Mouse (Mus musculus): ENCODE results near the gene Sacm1l. TPM values are rescaled to one million over a fixed set of nuclear protein-coding genes. Genes with fewer than 3 reads are reported as not detected.

Sacm1l gene
- polyA plus RNA-seq, 1 experiment from 2014 or later = 50.2 TPM

DNA sequence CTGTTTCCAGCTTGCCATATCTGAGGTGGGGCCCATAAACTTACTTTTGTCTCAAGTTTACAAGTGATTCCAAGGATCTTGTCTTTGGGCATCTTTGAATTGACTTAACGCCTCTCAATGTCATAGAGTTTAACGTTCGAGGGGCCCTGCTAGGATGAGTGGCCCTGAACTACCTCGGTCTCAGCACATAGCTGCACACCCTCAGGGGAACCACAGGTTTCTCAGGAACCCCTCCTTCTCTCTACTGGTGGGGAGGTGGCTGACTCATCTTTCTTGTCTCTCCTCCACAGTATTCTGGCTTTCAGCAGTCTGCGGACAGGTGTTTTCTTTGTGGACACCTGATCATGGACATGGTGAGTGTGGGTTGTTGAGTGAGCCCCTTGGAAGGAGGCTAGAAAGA is 18.6 kb upstream of the Sacm1l start:
- no peak overlapping the region for H3K27ac ChIP-seq (replicated peaks)
- no peak overlapping the region for H3K4me2 ChIP-seq
- no peaks in the 10 kb centered on the region for H3K27me3 ChIP-seq
- ATAC-seq (ENCODE audit: low read depth) = no peak
- H3K4me1 ChIP-seq (replicated peaks) = peaks cover 6% of the 10 kb centered on the region
- H3K9ac ChIP-seq = no peak overlapping the region
- WGBS = 93% methylated on average over 5 of the region's 5 CpGs
- peaks cover 18% of the 10 kb centered on the region; the same call in 1 of the 2 replicates for H3K36me3 ChIP-seq
- H3K9me3 ChIP-seq = no peaks in the 10 kb centered on the region
- H3K4me3 ChIP-seq = no peak overlapping the region

- peaks cover 29% of the 10 kb centered on the region for H3K36me3 ChIP-seq
- peaks cover 6% of the 10 kb centered on the region for H3K4me1 ChIP-seq (replicated peaks)
- no peaks in the 10 kb centered on the region for H3K27me3 ChIP-seq
- 91% methylated on average over 2 of the region's 2 CpGs for WGBS
- no peaks in the 10 kb centered on the region for H3K9me3 ChIP-seq
- ATAC-seq (ENCODE audit: low read depth) = no peak
- no peak overlapping the region for H3K4me3 ChIP-seq
- no peak overlapping the region for H3K9ac ChIP-seq
- H3K4me2 ChIP-seq = no peak overlapping the region
- no peak overlapping the region for H3K27ac ChIP-seq (replicated peaks)
Observed at GRCm38 (mm10) chr9:123512482-123512881, 17.1 kb upstream of the Sacm1l start.

GRCm38 (mm10) chr9:123515087-123515486 is 14.5 kb upstream of the Sacm1l start:
- WGBS = 90% methylated on average over 2 of the region's 2 CpGs
- H3K4me1 ChIP-seq (replicated peaks) = peaks cover under 1% of the 10 kb centered on the region; the same call in 1 of the 2 replicates
- ATAC-seq (ENCODE audit: low read depth) = no peak
- peaks cover 51% of the 10 kb centered on the region for H3K36me3 ChIP-seq
- H3K9ac ChIP-seq = no peak overlapping the region
- no peak overlapping the region for H3K27ac ChIP-seq (replicated peaks)
- no peaks in the 10 kb centered on the region for H3K9me3 ChIP-seq
- no peak overlapping the region for H3K4me3 ChIP-seq
- H3K27me3 ChIP-seq = no peaks in the 10 kb centered on the region
- no peak overlapping the region for H3K4me2 ChIP-seq

GRCm38 (mm10) chr9:123516641-123517385 is 12.7 kb upstream of the Sacm1l start:
- 81% methylated on average over 7 of the region's 7 CpGs for WGBS

DNA sequence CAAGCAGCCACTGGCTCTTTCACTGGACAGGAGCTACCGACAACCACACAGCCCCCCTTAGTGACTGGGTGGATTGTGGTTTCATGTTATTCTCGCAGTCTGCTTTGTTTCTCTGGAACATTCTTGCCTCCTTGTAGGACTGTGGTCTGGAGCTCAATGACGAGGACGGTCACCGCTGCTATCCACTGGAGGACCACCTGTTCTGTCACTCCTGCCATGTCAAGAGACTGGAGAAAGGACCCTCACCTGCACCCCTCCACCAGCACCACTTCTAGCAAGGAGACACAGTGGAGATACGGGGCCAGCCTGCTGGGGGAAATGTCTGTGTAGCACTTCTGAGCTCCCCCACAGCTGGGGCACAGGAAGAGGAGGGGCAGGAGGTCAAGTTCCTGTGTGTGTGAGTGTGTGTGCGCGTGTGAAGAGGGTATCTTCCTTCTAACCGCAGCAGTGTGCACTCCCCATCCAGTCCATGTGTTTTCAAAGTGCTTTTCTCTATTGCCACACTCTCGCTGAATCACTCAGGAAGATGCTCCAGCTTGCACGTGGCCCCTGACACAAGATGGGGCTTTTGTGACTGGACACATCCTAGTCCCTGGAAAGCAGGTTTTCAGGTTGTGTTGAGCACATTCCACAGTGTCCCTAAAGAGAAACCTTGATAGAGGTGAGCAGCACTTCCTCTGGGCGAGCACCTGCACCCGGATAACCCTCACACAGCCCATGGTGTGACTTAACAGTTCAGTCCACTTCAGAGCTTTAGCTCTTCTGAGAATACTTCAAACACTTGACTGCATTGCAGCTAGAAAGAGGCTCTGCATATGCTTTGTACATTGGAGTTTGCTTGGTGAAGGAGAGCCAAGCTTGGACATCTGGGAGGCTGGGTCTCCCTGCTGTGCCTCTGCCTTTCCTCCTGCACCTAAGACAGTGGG is 10.3 kb upstream of the Sacm1l start:
- no peak overlapping the region for H3K9ac ChIP-seq
- H3K27ac ChIP-seq (replicated peaks) = no peak overlapping the region
- H3K36me3 ChIP-seq = peaks cover 39% of the 10 kb centered on the region
- H3K9me3 ChIP-seq = no peaks in the 10 kb centered on the region
- WGBS = 91% methylated on average over 13 of the region's 13 CpGs
- H3K4me3 ChIP-seq = no peak overlapping the region
- no peak for ATAC-seq (ENCODE audit: low read depth)
- no peaks in the 10 kb centered on the region for H3K27me3 ChIP-seq
- no peaks in the 10 kb centered on the region for H3K4me1 ChIP-seq (replicated peaks)
- H3K4me2 ChIP-seq = no peak overlapping the region

More at GRCm38 (mm10) chr9:123516641-123517385, 12.7 kb upstream of the Sacm1l start:
- Histone ChIP-seq H3K4me3 (no peak overlapping the region), H3K36me3 (peaks cover 42% of the 10 kb centered on the region), H3K27me3 (no peaks in the 10 kb centered on the region), H3K9me3 (no peaks in the 10 kb centered on the region), H3K4me2 (no peak overlapping the region), H3K27ac (replicated peaks) (no peak overlapping the region), H3K9ac (no peak overlapping the region), H3K4me1 (replicated peaks) (no peaks in the 10 kb centered on the region)
- ATAC-seq (ENCODE audit: low read depth) = no peak

DNA sequence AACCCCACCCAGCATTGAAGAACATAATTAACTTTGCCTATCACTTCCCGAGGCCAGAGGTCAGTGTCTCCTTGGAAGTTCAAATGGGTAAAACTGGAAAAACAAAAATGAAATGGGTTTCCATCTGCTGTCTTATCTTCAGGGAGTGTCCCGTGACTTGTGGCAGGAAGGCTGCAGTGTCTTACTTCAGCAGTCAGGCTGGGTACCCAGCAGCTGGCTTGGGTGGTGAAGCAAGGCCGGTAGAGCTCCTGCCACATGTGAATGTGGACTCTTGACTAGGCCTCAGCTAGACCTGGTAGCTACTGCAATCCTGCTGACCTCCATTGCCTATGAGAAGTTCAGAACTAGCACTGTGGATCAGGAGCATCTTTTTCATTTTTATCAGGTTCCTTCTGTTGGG is 8.8 kb upstream of the Sacm1l start:
- H3K4me2 ChIP-seq = no peak overlapping the region
- ATAC-seq (ENCODE audit: low read depth) = no peak
- no peak overlapping the region for H3K4me3 ChIP-seq
- H3K4me1 ChIP-seq (replicated peaks) = 0 out of 2 replicates have a peak, but pooled peaks cover 4% of the 10 kb centered on the region
- 90% methylated on average over 3 of the region's 3 CpGs for WGBS
- H3K9ac ChIP-seq = no peak overlapping the region
- no peaks in the 10 kb centered on the region for H3K27me3 ChIP-seq
- H3K36me3 ChIP-seq = peaks cover 39% of the 10 kb centered on the region
- no peaks in the 10 kb centered on the region for H3K9me3 ChIP-seq
- no peak overlapping the region for H3K27ac ChIP-seq (replicated peaks)

DNA sequence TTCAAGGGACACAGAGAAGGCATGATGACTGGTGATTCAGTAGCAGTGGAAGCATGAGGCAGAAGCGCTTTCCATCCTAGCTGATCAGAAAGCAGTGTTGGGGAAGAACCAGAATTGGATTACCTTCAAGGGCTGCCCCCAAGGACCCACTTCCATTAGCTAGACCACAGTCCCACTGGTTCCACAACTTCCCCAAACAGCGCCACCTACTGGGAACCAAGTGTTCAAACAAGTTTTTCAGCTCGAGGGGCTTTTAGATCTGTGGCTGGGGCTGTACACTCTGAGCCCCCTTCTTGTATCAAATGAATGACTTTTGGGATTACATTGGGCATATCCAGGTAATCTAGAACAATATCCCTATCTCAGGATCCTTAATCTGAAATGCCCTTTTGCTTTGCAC is 5.9 kb upstream of the Sacm1l start:
- Histone ChIP-seq H3K4me1 (replicated peaks) (peaks cover 13% of the 10 kb centered on the region), H3K9ac (no peak overlapping the region), H3K4me2 (no peak overlapping the region), H3K36me3 (peaks cover 20% of the 10 kb centered on the region), H3K4me3 (no peak overlapping the region), H3K27me3 (no peaks in the 10 kb centered on the region), H3K27ac (replicated peaks) (no peak overlapping the region), H3K9me3 (no peaks in the 10 kb centered on the region)
- no peak for ATAC-seq (ENCODE audit: low read depth)
- WGBS = 31% methylated on average over 3 of the region's 3 CpGs

DNA sequence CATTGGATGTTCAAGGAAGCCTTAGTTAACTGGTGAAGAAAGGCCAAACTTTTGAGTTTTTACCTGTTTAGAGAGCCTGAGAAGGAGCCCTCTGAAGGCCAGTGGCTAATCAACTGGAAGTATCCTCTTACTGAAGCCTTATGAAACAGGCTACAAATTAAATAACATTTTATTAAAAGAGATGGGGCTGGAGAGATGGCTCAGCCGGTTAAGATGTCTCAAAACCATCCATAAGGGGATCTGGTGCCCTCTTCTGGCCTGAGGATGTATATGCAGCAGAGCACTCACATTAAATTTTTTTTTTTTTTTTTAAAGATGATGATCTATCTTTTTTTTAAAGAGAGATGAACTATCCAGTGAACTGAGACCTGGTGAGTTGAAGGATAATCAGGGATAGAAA is 4.5 kb upstream of the Sacm1l start:
- Histone ChIP-seq H3K4me1 (replicated peaks) (peaks cover 15% of the 10 kb centered on the region), H3K4me2 (no peak overlapping the region), H3K4me3 (no peak overlapping the region), H3K27me3 (no peaks in the 10 kb centered on the region), H3K36me3 (peaks cover 6% of the 10 kb centered on the region), H3K27ac (replicated peaks) (no peak overlapping the region), H3K9me3 (no peaks in the 10 kb centered on the region), H3K9ac (no peak overlapping the region)
- no peak for ATAC-seq (ENCODE audit: low read depth)
- WGBS = 2% methylated on average over 1 of the region's 1 CpGs

- H3K9ac ChIP-seq = no peak overlapping the region
- H3K36me3 ChIP-seq = no peaks in the 10 kb centered on the region
- ATAC-seq (ENCODE audit: low read depth) = no peak
- H3K27me3 ChIP-seq = no peaks in the 10 kb centered on the region
- H3K4me1 ChIP-seq (replicated peaks) = peaks cover 28% of the 10 kb centered on the region
- H3K4me2 ChIP-seq = no peak overlapping the region
- no peak overlapping the region for H3K4me3 ChIP-seq
- WGBS = 85% methylated on average over 5 of the region's 5 CpGs
- no peaks in the 10 kb centered on the region for H3K9me3 ChIP-seq
- H3K27ac ChIP-seq (replicated peaks) = no peak overlapping the region
Observed at GRCm38 (mm10) chr9:123526502-123526901, 3.1 kb upstream of the Sacm1l start.

DNA sequence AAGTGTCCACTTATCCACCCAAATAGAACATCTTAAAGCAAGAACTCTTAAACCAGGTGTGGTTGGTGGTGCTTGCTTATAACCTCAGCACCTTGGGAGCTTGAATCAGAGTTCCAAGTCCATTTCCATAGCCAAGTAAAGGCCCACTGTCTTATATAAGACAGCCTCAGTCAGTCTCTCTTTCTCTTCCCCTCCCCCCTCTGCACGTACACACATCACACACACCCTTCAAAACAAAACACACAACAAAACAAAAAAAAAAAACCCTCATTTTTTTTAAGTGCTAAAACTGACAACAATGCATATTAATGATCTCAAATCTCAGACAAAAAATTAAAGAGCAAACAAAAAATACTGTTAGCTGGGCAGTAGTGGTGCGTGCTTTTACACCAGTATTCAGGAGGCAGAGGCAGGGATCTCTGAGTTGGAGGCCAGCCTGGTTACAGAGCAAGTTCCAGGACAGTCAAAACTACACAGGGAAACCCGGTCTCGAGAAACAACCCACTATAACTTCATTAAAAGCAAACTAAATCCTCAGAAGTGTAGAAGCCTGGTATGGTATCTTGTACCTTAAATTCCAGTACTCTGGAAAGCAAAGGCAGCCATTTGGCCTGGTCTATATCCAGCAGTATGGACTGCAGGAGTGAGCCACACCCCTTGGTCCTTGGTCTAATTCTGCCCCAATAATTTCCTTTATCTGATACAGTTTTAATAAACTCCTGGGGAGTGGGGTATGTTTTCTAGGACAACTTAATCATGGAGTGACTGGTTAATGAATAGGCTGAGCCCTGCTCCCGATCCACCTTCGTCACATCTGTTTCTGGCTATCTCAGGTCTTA is 1.3 kb upstream of the Sacm1l start:
- H3K27ac ChIP-seq (replicated peaks) = peak overlapping the region; percentile 87

GRCm38 (mm10) chr9:123528926-123529295 is 648 bp upstream of the Sacm1l start:
- Histone ChIP-seq H3K36me3 (no peaks in the 10 kb centered on the region), H3K27ac (replicated peaks) (peak overlapping the region; percentile 87), H3K9ac (peak overlapping the region; percentile 75), H3K9me3 (no peaks in the 10 kb centered on the region), H3K4me2 (peak overlapping the region; percentile 56), H3K4me3 (peak overlapping the region; percentile 89), H3K4me1 (replicated peaks) (peaks cover 39% of the 10 kb centered on the region), H3K27me3 (no peaks in the 10 kb centered on the region)
- peak; percentile 49 for ATAC-seq (ENCODE audit: low read depth)
- WGBS = under 1% methylated on average over 17 of the region's 17 CpGs

More for the DNA sequence above, 1.3 kb upstream of the Sacm1l start:
- Histone ChIP-seq H3K9ac (peak overlapping the region; percentile 75), H3K27me3 (no peaks in the 10 kb centered on the region), H3K4me1 (replicated peaks) (peaks cover 39% of the 10 kb centered on the region), H3K4me2 (peak overlapping the region; percentile 56), H3K4me3 (peak overlapping the region; percentile 89), H3K9me3 (no peaks in the 10 kb centered on the region), H3K36me3 (no peaks in the 10 kb centered on the region)
- no peak for ATAC-seq (ENCODE audit: low read depth)
- WGBS = 22% methylated on average over 6 of the region's 6 CpGs
